Mouse (Mus musculus): ENCODE results near the gene Ccdc186. TPM values are rescaled to one million over a fixed set of nuclear protein-coding genes. Genes with fewer than 3 reads are reported as not detected.
"Not testable (repeated sequence)": the region's sequence is repeated elsewhere in the genome, so short reads cannot be mapped to it uniquely, and the experiment has no call there.

Ccdc186 gene
- polyA plus RNA-seq, 1 experiment from 2014 or later = 24.7 TPM

GRCm38 (mm10) chr19:56773393-56773971, 48.5 kb downstream of the Ccdc186 start:
- H3K27ac ChIP-seq = no peak overlapping the region
- no peak overlapping the region for H3K4me3 ChIP-seq (replicated peaks)
- H3K4me2 ChIP-seq = no peak overlapping the region
- no peaks in the 10 kb centered on the region for H3K9me3 ChIP-seq
- peaks cover 39% of the 10 kb centered on the region for H3K27me3 ChIP-seq
- no peak for ATAC-seq (ENCODE audit: insufficient number of reproducible peaks, insufficient read depth, low FRiP score, low TSS enrichment, low read depth)
- H3K9ac ChIP-seq (replicated peaks) = no peak overlapping the region
- WGBS = 74% methylated on average over 10 of the region's 10 CpGs
- H3K36me3 ChIP-seq = no peaks in the 10 kb centered on the region
- peaks cover 17% of the 10 kb centered on the region for H3K4me1 ChIP-seq (replicated peaks)

GRCm38 (mm10) chr19:56772158-56772557, 49.8 kb downstream of the Ccdc186 start:
- no peak overlapping the region for H3K27ac ChIP-seq
- H3K27me3 ChIP-seq = peaks cover 31% of the 10 kb centered on the region
- peaks cover 17% of the 10 kb centered on the region for H3K4me1 ChIP-seq (replicated peaks)
- no peak for ATAC-seq (ENCODE audit: insufficient number of reproducible peaks, insufficient read depth, low FRiP score, low TSS enrichment, low read depth)
- no peak overlapping the region for H3K9ac ChIP-seq (replicated peaks)
- no peak overlapping the region for H3K4me3 ChIP-seq (replicated peaks)
- H3K9me3 ChIP-seq = no peaks in the 10 kb centered on the region
- H3K36me3 ChIP-seq = no peaks in the 10 kb centered on the region
- no peak overlapping the region for H3K4me2 ChIP-seq
- WGBS = 90% methylated on average over 7 of the region's 7 CpGs

GRCm38 (mm10) chr19:56769024-56769423, 53.0 kb downstream of the Ccdc186 start:
- peaks cover under 1% of the 10 kb centered on the region; the same call in 1 of the 2 replicates for H3K27me3 ChIP-seq

DNA sequence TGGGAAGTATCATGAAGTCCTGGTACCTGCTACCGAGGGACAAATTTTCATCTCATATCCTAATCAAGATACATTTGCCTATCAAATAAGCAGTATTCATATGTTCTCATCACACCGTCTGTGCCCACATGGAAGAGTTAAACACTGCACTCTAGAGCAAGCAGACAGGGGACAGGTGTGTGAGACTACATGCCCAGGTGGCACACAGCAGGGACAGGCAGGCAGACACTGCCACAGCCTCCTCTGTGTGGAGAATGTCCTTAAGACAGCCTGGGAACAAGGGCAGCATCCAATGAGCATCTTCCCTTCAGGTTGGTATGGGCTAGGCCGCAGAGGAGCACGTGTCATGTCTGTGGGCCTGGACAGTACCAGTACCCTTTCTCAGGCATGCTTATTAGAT, 59.3 kb downstream of the Ccdc186 start:
- no peak for ATAC-seq (ENCODE audit: insufficient number of reproducible peaks, insufficient read depth, low FRiP score, low TSS enrichment, low read depth)
- 89% methylated on average over 4 of the region's 4 CpGs for WGBS
- Histone ChIP-seq H3K4me3 (replicated peaks) (no peak overlapping the region), H3K4me1 (replicated peaks) (no peaks in the 10 kb centered on the region), H3K4me2 (no peak overlapping the region), H3K27ac (no peak overlapping the region), H3K27me3 (no peaks in the 10 kb centered on the region), H3K9me3 (peaks cover 3% of the 10 kb centered on the region; the same call in 1 of the 2 replicates), H3K36me3 (no peaks in the 10 kb centered on the region), H3K9ac (replicated peaks) (no peak overlapping the region)

More at GRCm38 (mm10) chr19:56769024-56769423, 53.0 kb downstream of the Ccdc186 start:
- Histone ChIP-seq H3K36me3 (no peaks in the 10 kb centered on the region), H3K9ac (replicated peaks) (no peak overlapping the region), H3K4me2 (no peak overlapping the region), H3K9me3 (peaks cover 3% of the 10 kb centered on the region; the same call in 1 of the 2 replicates), H3K27ac (no peak overlapping the region), H3K4me3 (replicated peaks) (no peak overlapping the region), H3K4me1 (replicated peaks) (no peaks in the 10 kb centered on the region)
- no peak for ATAC-seq (ENCODE audit: insufficient number of reproducible peaks, insufficient read depth, low FRiP score, low TSS enrichment, low read depth)
- 86% methylated on average over 9 of the region's 9 CpGs for WGBS

DNA sequence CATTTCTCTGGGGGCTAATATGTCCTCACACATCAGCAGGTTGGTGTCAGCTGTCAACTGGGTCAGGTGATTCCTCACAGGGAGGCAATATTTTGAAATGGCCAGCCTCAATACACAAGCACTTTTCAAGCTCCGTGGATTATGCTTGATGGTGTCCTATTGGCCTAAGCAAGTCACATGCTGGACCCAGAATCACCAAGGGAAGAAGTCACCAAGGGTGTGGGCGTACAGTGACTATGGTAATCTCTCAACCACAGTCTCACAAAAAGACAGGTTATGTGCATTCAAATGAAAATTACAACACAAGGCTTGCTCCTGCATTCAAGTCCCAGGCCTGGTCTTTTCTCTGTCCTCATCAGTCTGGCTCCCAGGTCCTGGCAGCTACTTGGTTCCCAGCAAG, 60.3 kb downstream of the Ccdc186 start:
- WGBS = 81% methylated on average over 2 of the region's 2 CpGs
- no peak overlapping the region for H3K4me3 ChIP-seq (replicated peaks)
- no peak for ATAC-seq (ENCODE audit: insufficient number of reproducible peaks, insufficient read depth, low FRiP score, low TSS enrichment, low read depth)
- no peak overlapping the region for H3K27ac ChIP-seq
- no peaks in the 10 kb centered on the region for H3K36me3 ChIP-seq
- H3K4me1 ChIP-seq (replicated peaks) = no peaks in the 10 kb centered on the region
- no peaks in the 10 kb centered on the region for H3K27me3 ChIP-seq
- no peak overlapping the region for H3K4me2 ChIP-seq
- peaks cover 2% of the 10 kb centered on the region; the same call in 1 of the 2 replicates for H3K9me3 ChIP-seq
- H3K9ac ChIP-seq (replicated peaks) = no peak overlapping the region

GRCm38 (mm10) chr19:56761096-56761495, 60.9 kb downstream of the Ccdc186 start:
- no peaks in the 10 kb centered on the region for H3K27me3 ChIP-seq
- no peak overlapping the region for H3K4me3 ChIP-seq (replicated peaks)
- H3K27ac ChIP-seq = no peak overlapping the region
- 86% methylated on average over 5 of the region's 5 CpGs for WGBS
- no peak for ATAC-seq (ENCODE audit: insufficient number of reproducible peaks, insufficient read depth, low FRiP score, low TSS enrichment, low read depth)
- no peaks in the 10 kb centered on the region for H3K36me3 ChIP-seq
- H3K4me1 ChIP-seq (replicated peaks) = no peaks in the 10 kb centered on the region
- no peaks in the 10 kb centered on the region for H3K9me3 ChIP-seq
- no peak overlapping the region for H3K9ac ChIP-seq (replicated peaks)
- H3K4me2 ChIP-seq = no peak overlapping the region

DNA sequence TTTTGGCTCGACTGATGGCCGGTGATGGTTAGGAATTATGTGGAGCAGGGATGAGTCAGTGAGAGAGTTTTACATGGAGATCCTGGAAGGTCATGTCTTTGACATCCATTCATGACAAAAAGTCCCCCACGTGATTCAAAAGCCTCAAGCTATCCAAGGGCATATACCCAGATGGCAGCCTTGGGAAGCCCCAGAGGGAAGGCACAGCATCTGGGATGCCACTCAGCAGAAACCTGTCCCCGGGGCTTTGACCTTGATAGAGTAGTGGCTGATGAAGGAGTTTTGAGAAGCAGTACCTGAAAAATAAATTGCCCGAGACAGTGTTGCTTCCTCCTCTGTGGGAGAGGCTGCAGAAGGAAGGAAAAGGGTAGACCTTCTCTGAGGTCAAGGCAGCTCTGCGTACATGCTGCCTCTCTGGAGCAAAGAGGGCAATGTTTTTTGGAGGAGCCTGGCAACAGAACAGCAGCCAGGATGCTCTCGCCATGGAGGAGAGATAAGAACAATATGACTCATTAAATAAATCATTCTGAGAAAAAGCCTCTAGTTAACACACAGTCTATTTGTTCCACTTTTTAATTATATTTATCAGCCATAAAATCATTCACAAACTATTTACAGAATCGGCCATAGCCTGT, 61.6 kb downstream of the Ccdc186 start:
- Histone ChIP-seq H3K9ac (replicated peaks) (no peak overlapping the region), H3K4me3 (replicated peaks) (no peak overlapping the region), H3K4me1 (replicated peaks) (no peaks in the 10 kb centered on the region), H3K36me3 (no peaks in the 10 kb centered on the region), H3K9me3 (no peaks in the 10 kb centered on the region), H3K27me3 (no peaks in the 10 kb centered on the region), H3K27ac (no peak overlapping the region), H3K4me2 (no peak overlapping the region)
- 88% methylated on average over 8 of the region's 8 CpGs for WGBS
- ATAC-seq (ENCODE audit: insufficient number of reproducible peaks, insufficient read depth, low FRiP score, low TSS enrichment, low read depth) = no peak

- no peak for ATAC-seq (ENCODE audit: insufficient number of reproducible peaks, insufficient read depth, low FRiP score, low TSS enrichment, low read depth)
- no peak overlapping the region for H3K4me2 ChIP-seq
- H3K36me3 ChIP-seq = no peaks in the 10 kb centered on the region
- H3K4me3 ChIP-seq (replicated peaks) = no peak overlapping the region
- 84% methylated on average over 4 of the region's 4 CpGs for WGBS
- no peaks in the 10 kb centered on the region for H3K27me3 ChIP-seq
- no peak overlapping the region for H3K9ac ChIP-seq (replicated peaks)
- no peak overlapping the region for H3K27ac ChIP-seq
- H3K9me3 ChIP-seq = no peaks in the 10 kb centered on the region
- H3K4me1 ChIP-seq (replicated peaks) = no peaks in the 10 kb centered on the region
These were observed 62.2 kb downstream of the Ccdc186 start for GRCm38 (mm10) chr19:56759740-56760139.

DNA sequence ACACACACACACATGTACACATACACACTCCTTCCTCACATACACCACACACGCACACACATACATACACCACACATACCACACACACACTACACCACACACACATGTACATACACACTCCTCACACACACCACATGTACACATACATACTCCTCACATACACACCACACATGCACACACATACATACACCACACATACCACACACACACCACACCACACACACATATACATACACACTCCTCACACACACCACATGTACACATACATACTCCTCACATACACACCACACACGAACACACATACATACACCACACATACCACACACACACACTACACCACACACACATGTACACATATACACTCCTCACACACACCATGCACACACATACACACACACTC, 63.7 kb downstream of the Ccdc186 start:
- H3K4me3 ChIP-seq (replicated peaks) = no peak overlapping the region
- WGBS = 93% methylated on average over 2 of the region's 2 CpGs
- no peak overlapping the region for H3K27ac ChIP-seq
- no peaks in the 10 kb centered on the region for H3K4me1 ChIP-seq (replicated peaks)
- H3K4me2 ChIP-seq = no peak overlapping the region
- no peak overlapping the region for H3K9ac ChIP-seq (replicated peaks)
- no peak for ATAC-seq (ENCODE audit: insufficient number of reproducible peaks, insufficient read depth, low FRiP score, low TSS enrichment, low read depth)
- no peaks in the 10 kb centered on the region for H3K36me3 ChIP-seq
- H3K9me3 ChIP-seq = no peaks in the 10 kb centered on the region
- H3K27me3 ChIP-seq = no peaks in the 10 kb centered on the region

GRCm38 (mm10) chr19:56756412-56756811, 65.6 kb downstream of the Ccdc186 start:
- no peak overlapping the region for H3K9ac ChIP-seq (replicated peaks)
- H3K4me1 ChIP-seq (replicated peaks) = no peaks in the 10 kb centered on the region
- no peak overlapping the region for H3K4me3 ChIP-seq (replicated peaks)
- H3K4me2 ChIP-seq = no peak overlapping the region
- H3K27ac ChIP-seq = no peak overlapping the region
- no peaks in the 10 kb centered on the region for H3K9me3 ChIP-seq
- ATAC-seq (ENCODE audit: insufficient number of reproducible peaks, insufficient read depth, low FRiP score, low TSS enrichment, low read depth) = no peak
- H3K27me3 ChIP-seq = no peaks in the 10 kb centered on the region
- no peaks in the 10 kb centered on the region for H3K36me3 ChIP-seq
- 87% methylated on average over 10 of the region's 10 CpGs for WGBS

DNA sequence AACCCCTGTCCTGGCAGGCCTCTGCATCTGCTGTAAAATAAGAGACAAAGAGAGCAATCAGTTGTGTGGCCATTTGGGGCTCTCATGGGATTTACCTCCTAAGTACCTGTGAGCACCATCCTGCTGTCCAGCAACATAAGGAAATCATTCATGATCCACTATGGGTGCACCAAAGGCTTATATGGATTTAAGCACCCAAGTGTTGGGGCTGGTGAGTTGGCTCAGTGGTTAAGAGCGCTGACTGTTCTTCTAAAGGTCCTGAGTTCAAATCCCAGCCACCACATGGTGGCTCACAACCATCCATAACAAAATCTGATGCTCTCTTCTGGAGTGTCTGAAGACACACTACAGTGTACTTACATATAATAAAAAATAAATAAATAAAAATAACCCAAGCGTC, 67.5 kb downstream of the Ccdc186 start:
- not testable (repeated sequence) for H3K4me1 ChIP-seq (replicated peaks)

DNA sequence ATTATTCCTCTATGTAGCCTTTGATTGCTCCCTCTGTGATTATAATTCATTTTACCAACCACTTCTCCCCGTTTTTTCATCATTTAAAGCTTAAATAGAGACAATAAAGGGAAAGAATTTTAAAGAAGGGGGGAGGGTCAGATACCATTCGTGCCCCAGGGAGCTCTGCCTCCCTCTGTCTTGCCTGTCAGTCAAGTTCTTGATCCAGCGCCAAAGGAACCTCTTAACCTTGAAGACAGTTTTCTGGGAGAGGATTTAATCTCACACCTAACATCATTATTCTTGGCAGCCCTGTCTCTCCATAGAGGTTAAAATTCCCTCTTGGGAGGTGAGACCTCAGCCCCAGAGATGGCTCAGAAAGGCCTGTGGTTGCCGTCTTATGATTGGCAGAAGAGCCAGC, 71.3 kb downstream of the Ccdc186 start:
- peaks cover 13% of the 10 kb centered on the region; the same call in 1 of the 2 replicates for H3K4me1 ChIP-seq (replicated peaks)
- H3K4me2 ChIP-seq = no peak overlapping the region
- no peak for ATAC-seq (ENCODE audit: insufficient number of reproducible peaks, insufficient read depth, low FRiP score, low TSS enrichment, low read depth)
- no peak overlapping the region for H3K9ac ChIP-seq (replicated peaks)
- WGBS = 66% methylated on average over 4 of the region's 4 CpGs
- no peak overlapping the region for H3K4me3 ChIP-seq (replicated peaks)
- no peaks in the 10 kb centered on the region for H3K9me3 ChIP-seq
- no peaks in the 10 kb centered on the region for H3K36me3 ChIP-seq
- no peaks in the 10 kb centered on the region for H3K27me3 ChIP-seq
- no peak overlapping the region for H3K27ac ChIP-seq

More for the DNA sequence above, 67.5 kb downstream of the Ccdc186 start:
- not testable (repeated sequence) for H3K4me2 ChIP-seq; ATAC-seq (ENCODE audit: insufficient number of reproducible peaks, insufficient read depth, low FRiP score, low TSS enrichment, low read depth); H3K4me3 ChIP-seq (replicated peaks); H3K27ac ChIP-seq; H3K36me3 ChIP-seq; H3K9ac ChIP-seq (replicated peaks); H3K27me3 ChIP-seq; H3K9me3 ChIP-seq
- 96% methylated on average over 2 of the region's 2 CpGs for WGBS

Measured in limb, embryonic 12.5 days (tissue).